Mouse (Mus musculus) forebrain, embryonic 11.5 days (tissue): ENCODE measurements around the gene Slco3a1. TPM values are rescaled to one million over a fixed set of nuclear protein-coding genes. Genes with fewer than 3 reads are reported as not detected.
A peak's percentile ranks its signal among the peaks of the same experiment; 100 is the strongest.

Source experiments
- ATAC-seq: fragments of 200-750 bp; cut with Nextera tagmentation; replicated peaks from 2 replicates; pipeline ENCODE4 v1.8.0; 2017; ENCODE audit warnings: moderate TSS enrichment; ENCODE audit not compliant: low FRiP score
- DNase-seq: peaks from one replicate; pipeline ENCODE4 v3.0.0-alpha.2; 2017; ENCODE audit warnings: low spot score
- H3K27ac ChIP-seq: fragments of 300-500 bp; sonication (generic); 2 replicates; pipeline ENCODE4 v1.5.1; 2014; ENCODE audit warnings: low read depth, low read length
- H3K27me3 ChIP-seq: fragments of 300-500 bp; sonication (generic); 2 replicates; pipeline ENCODE4 v1.6.1; 2014; ENCODE audit warnings: mild to moderate bottlenecking, low read length, mixed read lengths; ENCODE audit not compliant: control insufficient read depth, insufficient read depth
- H3K36me3 ChIP-seq: fragments of 300-500 bp; sonication (generic); 2 replicates; pipeline ENCODE4 v1.6.1; 2014; ENCODE audit warnings: mild to moderate bottlenecking, low read length, moderate library complexity, mixed read lengths; ENCODE audit not compliant: control insufficient read depth, insufficient read depth
- H3K4me1 ChIP-seq: fragments of 300-500 bp; sonication (generic); replicated peaks from 2 replicates; pipeline ENCODE4 v1.6.1; 2014; ENCODE audit warnings: low read length, mixed read lengths; ENCODE audit not compliant: control insufficient read depth, insufficient read depth
- H3K4me2 ChIP-seq: fragments of 300-500 bp; sonication (generic); 2 replicates; pipeline ENCODE4 v1.6.1; 2014; ENCODE audit warnings: low read depth, mild to moderate bottlenecking, low read length, moderate library complexity, mixed read lengths; ENCODE audit not compliant: severe bottlenecking
- H3K4me3 ChIP-seq: fragments of 300-500 bp; sonication (generic); 2 replicates; pipeline ENCODE4 v1.5.1; 2014; ENCODE audit warnings: low read depth, low read length
- H3K9ac ChIP-seq: fragments of 300-500 bp; sonication (generic); 2 replicates; pipeline ENCODE4 v1.6.1; 2014; ENCODE audit warnings: low read length
- H3K9me3 ChIP-seq: fragments of 300-500 bp; sonication (generic); 2 replicates; pipeline ENCODE4 v1.6.1; 2016; ENCODE audit warnings: low read length, mixed read lengths; ENCODE audit not compliant: control insufficient read depth
- WGBS: fragments of 180-500 bp; shearing (Covaris S2); extraction: QIAGEN DNeasy Blood & Tissue Kit; methylation state at CpG from one replicate; pipeline ENCODE4 v1.1.7; 2014; 5-methylcytosine and 5-hydroxymethylcytosine counted together
- polyA plus RNA-seq: library from polyadenylated mRNA; unstranded; fragments of >200 nt; fragmentation: Nextera tagmentation; extraction: Ambion mirVana; gene quantifications from 2 replicates; pipeline ENCODE4 v1.2.1, GENCODE M21; 2014

Slco3a1 gene
- polyA plus RNA-seq, 1 experiment from 2014 or later = 6.1 TPM

- DNase-seq = no peak
- Histone ChIP-seq H3K27ac (no peak overlapping the region), H3K4me2 (no peak overlapping the region), H3K4me1 (no peaks in the 10 kb centered on the region), H3K27me3 (no peaks in the 10 kb centered on the region), H3K9me3 (no peaks in the 10 kb centered on the region), H3K36me3 (no peaks in the 10 kb centered on the region), H3K9ac (no peak overlapping the region), H3K4me3 (no peak overlapping the region)
- 80% methylated on average over 2 of the region's 2 CpGs for WGBS
- no peak for ATAC-seq
These were observed 103.5 kb downstream of the Slco3a1 start for GRCm38 (mm10) chr7:74451047-74451446.

GRCm38 (mm10) chr7:74449802-74450201 is 104.8 kb downstream of the Slco3a1 start:
- 96% methylated on average over 1 of the region's 1 CpGs for WGBS
- no peak overlapping the region for H3K4me3 ChIP-seq
- H3K36me3 ChIP-seq = no peaks in the 10 kb centered on the region
- no peak for ATAC-seq
- no peak overlapping the region for H3K9ac ChIP-seq
- H3K9me3 ChIP-seq = no peaks in the 10 kb centered on the region
- no peaks in the 10 kb centered on the region for H3K27me3 ChIP-seq
- no peak for DNase-seq
- no peaks in the 10 kb centered on the region for H3K4me1 ChIP-seq
- H3K27ac ChIP-seq = no peak overlapping the region
- H3K4me2 ChIP-seq = no peak overlapping the region

GRCm38 (mm10) chr7:74447781-74448180 is 106.8 kb downstream of the Slco3a1 start:
- H3K4me2 ChIP-seq = no peak overlapping the region

GRCm38 (mm10) chr7:74445148-74445547 is 109.4 kb downstream of the Slco3a1 start:
- DNase-seq (no peak), ATAC-seq (no peak)
- no peak overlapping the region for H3K9ac ChIP-seq
- no peak overlapping the region for H3K27ac ChIP-seq
- H3K4me1 ChIP-seq = no peaks in the 10 kb centered on the region
- H3K4me3 ChIP-seq = no peak overlapping the region
- no peaks in the 10 kb centered on the region for H3K27me3 ChIP-seq
- H3K9me3 ChIP-seq = no peaks in the 10 kb centered on the region
- WGBS = 92% methylated on average over 5 of the region's 5 CpGs
- H3K36me3 ChIP-seq = no peaks in the 10 kb centered on the region
- no peak overlapping the region for H3K4me2 ChIP-seq

More at GRCm38 (mm10) chr7:74447781-74448180, 106.8 kb downstream of the Slco3a1 start:
- Histone ChIP-seq H3K4me1 (no peaks in the 10 kb centered on the region), H3K9me3 (no peaks in the 10 kb centered on the region), H3K4me3 (no peak overlapping the region), H3K27me3 (no peaks in the 10 kb centered on the region), H3K36me3 (no peaks in the 10 kb centered on the region), H3K27ac (no peak overlapping the region), H3K9ac (no peak overlapping the region)
- 7% methylated on average over 2 of the region's 2 CpGs for WGBS
- DNase-seq = no peak
- peak; percentile 44; the same call in 1 of the 2 replicates for ATAC-seq

- ATAC-seq (no peak), DNase-seq (no peak)
- H3K4me3 ChIP-seq = no peak overlapping the region
- H3K4me1 ChIP-seq = no peaks in the 10 kb centered on the region
- no peak overlapping the region for H3K4me2 ChIP-seq
- H3K27ac ChIP-seq = no peak overlapping the region
- H3K9me3 ChIP-seq = no peaks in the 10 kb centered on the region
- no peaks in the 10 kb centered on the region for H3K36me3 ChIP-seq
- 93% methylated on average over 5 of the region's 5 CpGs for WGBS
- no peaks in the 10 kb centered on the region for H3K27me3 ChIP-seq
- H3K9ac ChIP-seq = no peak overlapping the region
These were observed 112.2 kb downstream of the Slco3a1 start for GRCm38 (mm10) chr7:74442380-74442779.

- ATAC-seq (no peak), DNase-seq (no peak)
- no peak overlapping the region for H3K4me2 ChIP-seq
- H3K9me3 ChIP-seq = no peaks in the 10 kb centered on the region
- no peak overlapping the region for H3K4me3 ChIP-seq
- H3K27ac ChIP-seq = no peak overlapping the region
- H3K9ac ChIP-seq = no peak overlapping the region
- H3K4me1 ChIP-seq = no peaks in the 10 kb centered on the region
- H3K36me3 ChIP-seq = no peaks in the 10 kb centered on the region
- H3K27me3 ChIP-seq = no peaks in the 10 kb centered on the region
- WGBS = 63% methylated on average over 1 of the region's 1 CpGs
These were observed 117.0 kb downstream of the Slco3a1 start for GRCm38 (mm10) chr7:74437534-74437933.

- ATAC-seq = no peak
- Histone ChIP-seq H3K9ac (no peak overlapping the region), H3K4me1 (no peaks in the 10 kb centered on the region), H3K36me3 (no peaks in the 10 kb centered on the region), H3K9me3 (no peaks in the 10 kb centered on the region), H3K4me3 (no peak overlapping the region), H3K27me3 (no peaks in the 10 kb centered on the region), H3K27ac (no peak overlapping the region), H3K4me2 (no peak overlapping the region)
- 94% methylated on average over 2 of the region's 2 CpGs for WGBS
- DNase-seq = no peak
These were observed 117.9 kb downstream of the Slco3a1 start for GRCm38 (mm10) chr7:74436642-74437041.

GRCm38 (mm10) chr7:74432950-74433349 is 121.6 kb downstream of the Slco3a1 start:
- no peaks in the 10 kb centered on the region for H3K27me3 ChIP-seq
- no peaks in the 10 kb centered on the region for H3K9me3 ChIP-seq
- no peak for ATAC-seq
- WGBS = 96% methylated on average over 2 of the region's 2 CpGs
- no peaks in the 10 kb centered on the region for H3K4me1 ChIP-seq
- H3K27ac ChIP-seq = no peak overlapping the region
- no peak overlapping the region for H3K4me2 ChIP-seq
- no peak overlapping the region for H3K9ac ChIP-seq
- no peak overlapping the region for H3K4me3 ChIP-seq
- DNase-seq = no peak
- H3K36me3 ChIP-seq = no peaks in the 10 kb centered on the region

GRCm38 (mm10) chr7:74429252-74429651 is 125.3 kb downstream of the Slco3a1 start:
- Histone ChIP-seq H3K27ac (no peak overlapping the region), H3K4me3 (no peak overlapping the region), H3K36me3 (no peaks in the 10 kb centered on the region), H3K9ac (no peak overlapping the region), H3K4me2 (no peak overlapping the region), H3K9me3 (no peaks in the 10 kb centered on the region), H3K27me3 (no peaks in the 10 kb centered on the region), H3K4me1 (no peaks in the 10 kb centered on the region)
- DNase-seq (no peak), ATAC-seq (no peak)
- WGBS = 92% methylated on average over 3 of the region's 3 CpGs
